Mouse (Mus musculus): ENCODE results near the gene Cdadc1.
"Not testable (repeated sequence)": the region's sequence is repeated elsewhere in the genome, so short reads cannot be mapped to it uniquely, and the experiment has no call there.

DNA sequence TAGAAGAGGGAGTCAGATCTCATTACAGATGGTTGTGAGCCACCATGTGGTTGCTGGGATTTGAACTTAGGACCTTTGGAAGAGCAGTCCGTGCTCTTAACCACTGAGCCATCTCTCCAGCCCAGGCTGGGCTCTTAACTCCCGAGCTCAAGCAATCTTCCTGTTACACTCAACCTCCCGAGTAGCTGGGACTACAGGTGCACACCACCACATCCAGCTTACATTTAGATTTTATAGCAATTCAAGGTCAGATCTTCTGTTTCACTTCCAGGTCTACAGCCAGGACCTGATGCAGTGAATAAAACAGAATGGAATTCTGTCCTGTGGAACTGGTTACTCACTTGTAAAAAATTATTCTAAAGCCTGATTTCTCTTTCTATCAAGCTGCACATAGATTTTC lies 16.4 kb upstream of the Cdadc1 start:
- TF ChIP-seq CTCF (IDR thresholded peaks at IDR 0.05; ENCODE audit: low read depth, low read length); EP300 (IDR thresholded peaks at IDR 0.05; ENCODE audit: insufficient read depth, low read depth, low read length): not testable (repeated sequence)

All from ES-Bruce4 (cell line).